In the genomic region with DNA sequence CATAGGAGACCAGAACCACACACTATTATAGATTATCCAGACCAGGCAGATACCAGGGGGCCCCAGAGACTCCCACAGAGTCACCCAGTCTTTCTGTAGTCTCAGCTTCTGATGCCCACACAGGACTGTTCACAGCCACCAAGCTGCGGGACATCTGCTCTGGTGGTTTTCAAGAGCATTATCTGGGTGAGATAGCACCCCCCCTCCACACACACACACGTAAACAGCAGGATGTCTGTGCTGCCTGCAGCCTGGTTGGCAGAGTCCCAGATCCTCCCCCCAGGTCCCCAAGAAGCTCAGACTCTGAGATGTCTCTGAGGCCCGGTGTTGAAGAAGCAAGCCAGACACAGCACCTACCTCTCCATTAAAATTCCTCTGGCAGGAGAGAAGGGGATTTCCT, we compare ENCODE assay signal across 7 mouse cellular contexts. TPM values are rescaled to one million over a fixed set of nuclear protein-coding genes. Genes with fewer than 3 reads are reported as not detected.
DNase-seq lines count a peak whose midpoint lies in the region; ATAC-seq and TF ChIP-seq lines count a peak whose summit lies in the region.

No protein-coding gene starts in this region.

- H3K27me3 ChIP-seq in kidney, postnatal 0 days (ENCODE audit: insufficient read depth, low read length), result no peaks in the 10 kb centered on the region
- H3K27me3 ChIP-seq in kidney, embryonic 14.5 days (ENCODE audit: control insufficient read depth, insufficient read depth, low read length), result no peaks in the 10 kb centered on the region; the same call in 1 of the 2 replicates
- H3K27me3 ChIP-seq in MEL (ENCODE audit: control insufficient read depth in 1 of 2, insufficient read depth in 2 of 2, low read length in 2 of 2), result no peaks in the 10 kb centered on the region
- no peaks in the 10 kb centered on the region for H3K27me3 ChIP-seq in liver, postnatal 0 days (ENCODE audit: insufficient read depth, low read length)

- ATAC-seq in kidney, postnatal 0 days (replicated peaks; ENCODE audit: low FRiP score, low read depth), result no peak
- no peak for ATAC-seq in kidney, embryonic 14.5 days (ENCODE audit: low FRiP score, low TSS enrichment)
- peak; percentile 55 for ATAC-seq in common myeloid progenitor, adult 5-6 weeks (replicated peaks; ENCODE audit: low read depth, poor library complexity, severe bottlenecking)
- peak; percentile 6; the same call in 1 of the 2 replicates for ATAC-seq in liver, postnatal 0 days

- no peaks in the 10 kb centered on the region for H3K36me3 ChIP-seq in kidney, postnatal 0 days (ENCODE audit: insufficient read depth, low read length)
- no peaks in the 10 kb centered on the region for H3K36me3 ChIP-seq in kidney, embryonic 14.5 days (ENCODE audit: control insufficient read depth, insufficient read depth, low read length)
- peaks cover 0 to 4% of the 10 kb centered on the region in 2 experiments; a peak in 1 of 4 replicates for H3K36me3 ChIP-seq in MEL (ENCODE audit: control insufficient read depth in 1 of 2, insufficient read depth in 2 of 2, low read length in 2 of 2)
- no peaks in the 10 kb centered on the region for H3K36me3 ChIP-seq in liver, postnatal 0 days (replicated peaks; ENCODE audit: insufficient read depth, low read length)

- no peak for TF ChIP-seq POLR2A in MEL (IDR thresholded peaks at IDR 0.05; ENCODE audit: control insufficient read depth in 1 of 2, insufficient read depth in 1 of 2, low read depth in 1 of 2, low read length in 2 of 2, poor library complexity in 1 of 2)

- TF ChIP-seq EP300 in MEL (IDR thresholded peaks at IDR 0.05; ENCODE audit: low read depth in 1 of 2, low read length in 2 of 2), result peak in 1 of 2 experiments; percentile 58; a peak in 3 of 4 replicates
- no peak for TF ChIP-seq EP300 in liver, postnatal 0 days (IDR thresholded peaks at IDR 0.05; ENCODE audit: low read depth)

- no peaks in the 10 kb centered on the region for H3K9me3 ChIP-seq in kidney, postnatal 0 days (replicated peaks; ENCODE audit: low read length)
- no peaks in the 10 kb centered on the region for H3K9me3 ChIP-seq in kidney, embryonic 14.5 days (ENCODE audit: control insufficient read depth, low read length)
- no peaks in the 10 kb centered on the region for H3K9me3 ChIP-seq in MEL (replicated peaks; ENCODE audit: insufficient read depth, low read length)
- H3K9me3 ChIP-seq in liver, postnatal 0 days (ENCODE audit: low read length), result no peaks in the 10 kb centered on the region

- 43% methylated on average over 3 of the region's 3 CpGs for WGBS in kidney, postnatal 0 days
- 50% methylated on average over 3 of the region's 3 CpGs for WGBS in kidney, embryonic 14.5 days
- 30% methylated on average over 3 of the region's 3 CpGs for WGBS in liver, postnatal 0 days (ENCODE audit: insufficient replicate concordance)

- TF ChIP-seq RAD21 in MEL (IDR thresholded peaks at IDR 0.05; ENCODE audit: low read depth, low read length), result no peak

- peaks cover 10% of the 10 kb centered on the region; the same call in 1 of the 2 replicates for H3K4me1 ChIP-seq in kidney, postnatal 0 days (replicated peaks; ENCODE audit: insufficient read depth, low read length)
- H3K4me1 ChIP-seq in kidney, embryonic 14.5 days (ENCODE audit: control insufficient read depth, insufficient read depth, low read length), result peaks cover 32% of the 10 kb centered on the region
- peaks cover 0 to 13% of the 10 kb centered on the region in 2 experiments; a peak in 2 of 4 replicates for H3K4me1 ChIP-seq in MEL (ENCODE audit: control insufficient read depth in 1 of 2, insufficient read depth in 2 of 2, low read length in 2 of 2)
- H3K4me1 ChIP-seq in liver, postnatal 0 days (ENCODE audit: insufficient read depth), result peaks cover 14% of the 10 kb centered on the region

- no peak overlapping the region for H3K4me3 ChIP-seq in kidney, postnatal 0 days (replicated peaks; ENCODE audit: low read depth, low read length)
- no peak overlapping the region for H3K4me3 ChIP-seq in kidney, embryonic 14.5 days (ENCODE audit: low read length)
- no peak overlapping the region for H3K4me3 ChIP-seq in MEL (ENCODE audit: control insufficient read depth in 1 of 2, insufficient read depth in 1 of 2, low read depth in 2 of 2, low read length in 2 of 2)
- H3K4me3 ChIP-seq in liver, postnatal 0 days (ENCODE audit: low read depth, low read length), result no peak overlapping the region

- H3K9ac ChIP-seq in kidney, postnatal 0 days (ENCODE audit: low read depth, low read length), result no peak overlapping the region
- H3K9ac ChIP-seq in kidney, embryonic 14.5 days (ENCODE audit: low read depth, low read length), result no peak overlapping the region
- H3K9ac ChIP-seq in MEL (ENCODE audit: control insufficient read depth, low read depth, low read length, poor library complexity, severe bottlenecking), result 0 out of 2 replicates have a peak overlapping the region, but pooled peaks have one; percentile 10
- H3K9ac ChIP-seq in liver, postnatal 0 days (replicated peaks), result peak overlapping the region; percentile 21

- no peak for TF ChIP-seq CTCF in kidney, postnatal 0 days (IDR thresholded peaks at IDR 0.05; ENCODE audit: low read depth)
- TF ChIP-seq CTCF in MEL (IDR thresholded peaks at IDR 0.05 in 2 of 3, conservative IDR thresholded peaks at IDR 0.05 in 1 of 3; ENCODE audit: control insufficient read depth in 1 of 3, insufficient read depth in 1 of 3, low read depth in 2 of 3, low read length in 3 of 3, poor library complexity in 1 of 3, severe bottlenecking in 1 of 3), result no peak
- TF ChIP-seq CTCF in liver, postnatal 0 days (IDR thresholded peaks at IDR 0.05; ENCODE audit: low read depth), result no peak

- no peaks in the 10 kb centered on the region for H3K79me2 ChIP-seq in MEL (ENCODE audit: control insufficient read depth, insufficient read depth, low read length, poor library complexity)

- no peak for DNase-seq in kidney, postnatal 0 days (ENCODE audit: low spot score)
- DNase-seq in MEL (ENCODE audit: low read depth, low spot score), result peak; percentile 75
- DNase-seq in liver, postnatal 0 days, result no peak
- no peak for DNase-seq in MN1 (ENCODE audit: low spot score)
- DNase-seq in Muller cell, postnatal 12 days (ENCODE audit: inconsistent ontology term), result no peak

- H3K27ac ChIP-seq in kidney, postnatal 0 days, result peak overlapping the region; percentile 42; the same call in 1 of the 2 replicates
- no peak overlapping the region for H3K27ac ChIP-seq in kidney, embryonic 14.5 days (ENCODE audit: low read depth, low read length)
- H3K27ac ChIP-seq in MEL (ENCODE audit: control insufficient read depth, low read depth, low read length), result no peak overlapping the region
- peak overlapping the region; percentile 57 for H3K27ac ChIP-seq in liver, postnatal 0 days (ENCODE audit: low read depth)

- no peak overlapping the region for H3K4me2 ChIP-seq in kidney, postnatal 0 days (ENCODE audit: low read length)
- H3K4me2 ChIP-seq in kidney, embryonic 14.5 days (replicated peaks; ENCODE audit: low read depth, low read length), result no peak overlapping the region
- peak overlapping the region; percentile 32 for H3K4me2 ChIP-seq in liver, postnatal 0 days (ENCODE audit: low read depth, low read length)

TF ChIP-seq in MEL, 35 proteins besides CTCF, POLR2A, EP300 and RAD21 (continues in another document):
- TF ChIP-seq ELF1 (IDR thresholded peaks at IDR 0.05; ENCODE audit: low read depth, low read length), result no peak
- no peak for TF ChIP-seq MXI1 (IDR thresholded peaks at IDR 0.05; ENCODE audit: low read depth, low read length)
- TF ChIP-seq NELFE (IDR thresholded peaks at IDR 0.05; ENCODE audit: low read depth, low read length), result no peak
- TF ChIP-seq TBP (IDR thresholded peaks at IDR 0.05; ENCODE audit: low read depth, low read length), result no peak
- TF ChIP-seq TAL1 (IDR thresholded peaks at IDR 0.05; ENCODE audit: low read length), result no peak
- TF ChIP-seq UBTF (IDR thresholded peaks at IDR 0.05; ENCODE audit: borderline replicate concordance, insufficient read depth, low read depth, low read length), result no peak
- peak; percentile 66 for TF ChIP-seq GATA1 (IDR thresholded peaks at IDR 0.05; ENCODE audit: low read depth, low read length)
- peak; percentile 51; the same call in 1 of the 2 replicates for TF ChIP-seq TCF12 (IDR thresholded peaks at IDR 0.05; ENCODE audit: low read depth, low read length)
- no peak for TF ChIP-seq ZNF384 (IDR thresholded peaks at IDR 0.05; ENCODE audit: low read depth, low read length)
- TF ChIP-seq MAFK (IDR thresholded peaks at IDR 0.05; ENCODE audit: borderline replicate concordance, low read depth, low read length), result no peak
- TF ChIP-seq NRF1 (IDR thresholded peaks at IDR 0.05; ENCODE audit: insufficient read depth, low read depth, low read length, poor library complexity, severe bottlenecking), result no peak
- no peak for TF ChIP-seq ZMIZ1 (IDR thresholded peaks at IDR 0.05; ENCODE audit: low read depth, low read length)
- TF ChIP-seq MAX (IDR thresholded peaks at IDR 0.05; ENCODE audit: low read length), result no peak

RNA-seq across cellular contexts. Expression of gene Mybph, which starts 2.3 kb away (rescaled TPM):
- polyA plus RNA-seq in kidney, postnatal 0 days (2015; fragmentation: Nextera tagmentation; extraction: Ambion mirVana), result 0.13 TPM in 1 of 2 replicates, not detected in the other
- polyA plus RNA-seq in kidney, embryonic 14.5 days (2014; fragmentation: Nextera tagmentation; extraction: Ambion mirVana), result 0.27 and 0.36 TPM in 2 replicates
- total RNA-seq in MEL (2012; rRNA removed), result not detected in 2 replicates
- polyA plus RNA-seq in MEL (2012; ENCODE audit: insufficient read depth in 1 of 2, insufficient read length in 2 of 2, low read depth in 1 of 2, low replicate concordance in 2 of 2, missing spikeins in 1 of 2), result not detected
- not detected in 2 replicates for total RNA-seq in common myeloid progenitor, adult 5-6 weeks (2017)
- polyA plus RNA-seq in liver, postnatal 0 days (2015; fragmentation: Nextera tagmentation; extraction: Ambion mirVana), result 0.14 TPM in 1 of 2 replicates, not detected in the other

RNA-seq across cellular contexts. Expression of gene Chil1, which starts 13.6 kb away (rescaled TPM):
- polyA plus RNA-seq in kidney, postnatal 0 days (2015; fragmentation: Nextera tagmentation; extraction: Ambion mirVana), result 2.1 and 2.4 TPM in 2 replicates
- polyA plus RNA-seq in kidney, embryonic 14.5 days (2014; fragmentation: Nextera tagmentation; extraction: Ambion mirVana), result 0.57 and 1.6 TPM in 2 replicates
- total RNA-seq in MEL (2012; rRNA removed), result not detected in 2 replicates
- polyA plus RNA-seq in MEL (2012; ENCODE audit: insufficient read depth in 1 of 2, insufficient read length in 2 of 2, low read depth in 1 of 2, low replicate concordance in 2 of 2, missing spikeins in 1 of 2), result not detected
- 3.1 and 8.3 TPM in 2 replicates for total RNA-seq in common myeloid progenitor, adult 5-6 weeks (2017)
- polyA plus RNA-seq in liver, postnatal 0 days (2015; fragmentation: Nextera tagmentation; extraction: Ambion mirVana), result 18.8 and 19.3 TPM in 2 replicates

RNA-seq across cellular contexts. Expression of gene Adora1, which starts 39.7 kb away (rescaled TPM):
- 11.7 and 13.7 TPM in 2 replicates for polyA plus RNA-seq in kidney, postnatal 0 days (2015; fragmentation: Nextera tagmentation; extraction: Ambion mirVana)
- polyA plus RNA-seq in kidney, embryonic 14.5 days (2014; fragmentation: Nextera tagmentation; extraction: Ambion mirVana), result 3.2 TPM in 2 replicates
- 0.03 TPM in 1 of 2 replicates, not detected in the other for total RNA-seq in MEL (2012; rRNA removed)
- not detected for polyA plus RNA-seq in MEL (2012; ENCODE audit: insufficient read depth in 1 of 2, insufficient read length in 2 of 2, low read depth in 1 of 2, low replicate concordance in 2 of 2, missing spikeins in 1 of 2)
- total RNA-seq in common myeloid progenitor, adult 5-6 weeks (2017), result not detected in 2 replicates
- 6.4 and 8.3 TPM in 2 replicates for polyA plus RNA-seq in liver, postnatal 0 days (2015; fragmentation: Nextera tagmentation; extraction: Ambion mirVana)

Comparison
In these comparisons a context has a peak if more than half of its experiments do, and no peak if none do; other contexts are left out.
1. H3K27ac ChIP-seq: peak in kidney, postnatal 0 days (single experiment) and liver, postnatal 0 days (single experiment); none in kidney, embryonic 14.5 days (single experiment) and MEL (single experiment).
2. ATAC-seq: peak in common myeloid progenitor, adult 5-6 weeks (single experiment) and liver, postnatal 0 days (single experiment); none in kidney, postnatal 0 days (single experiment) and kidney, embryonic 14.5 days (single experiment).
3. H3K9ac ChIP-seq: peak in MEL (single experiment) and liver, postnatal 0 days (single experiment); none in kidney, postnatal 0 days (single experiment) and kidney, embryonic 14.5 days (single experiment).